8 mouse cellular contexts compared by ENCODE assay signal in genomic region chr3:40950601-40951201, GRCm38 (mm10). TPM values are rescaled to one million over a fixed set of nuclear protein-coding genes. Genes with fewer than 3 reads are reported as not detected.
A peak's percentile ranks its signal among the peaks of the same experiment; 100 is the strongest.
DNase-seq lines count a peak whose midpoint lies in the region; ATAC-seq and TF ChIP-seq lines count a peak whose summit lies in the region.

No protein-coding gene starts in this region.

- H3K4me1 ChIP-seq in ES-Bruce4 (ENCODE audit: control insufficient read depth, insufficient read depth, low read length), result peaks cover 5% of the 10 kb centered on the region
- H3K4me1 ChIP-seq in embryonic facial prominence, embryonic 15.5 days, result peaks cover 14% of the 10 kb centered on the region; the same call in 1 of the 2 replicates
- H3K4me1 ChIP-seq in heart, embryonic 13.5 days, result peaks cover 14% of the 10 kb centered on the region
- peaks cover 7% of the 10 kb centered on the region for H3K4me1 ChIP-seq in kidney, embryonic 15.5 days
- H3K4me1 ChIP-seq in lung, adult 2 months (ENCODE audit: control insufficient read depth, insufficient read depth, low read length), result no peaks in the 10 kb centered on the region; the same call in 1 of the 2 replicates
- H3K4me1 ChIP-seq in neural tube, embryonic 14.5 days (ENCODE audit: control insufficient read depth, insufficient read depth, low read length), result no peaks in the 10 kb centered on the region

- no peak for TF ChIP-seq EP300 in ES-Bruce4 (IDR thresholded peaks at IDR 0.05; ENCODE audit: insufficient read depth, low read depth, low read length)

- under 1% methylated on average over 43 of the region's 43 CpGs for WGBS in embryonic facial prominence, embryonic 15.5 days
- WGBS in heart, embryonic 13.5 days, result under 1% methylated on average over 43 of the region's 43 CpGs
- WGBS in kidney, embryonic 15.5 days, result under 1% methylated on average over 43 of the region's 43 CpGs
- WGBS in lung, adult 2 months, result under 1% methylated on average over 43 of the region's 43 CpGs
- WGBS in neural tube, embryonic 14.5 days, result under 1% methylated on average over 43 of the region's 43 CpGs

- peak overlapping the region; percentile 94 for H3K9ac ChIP-seq in ES-Bruce4 (ENCODE audit: low read depth, poor library complexity, severe bottlenecking)
- H3K9ac ChIP-seq in embryonic facial prominence, embryonic 15.5 days, result peak overlapping the region; percentile 37
- H3K9ac ChIP-seq in heart, embryonic 13.5 days, result peak overlapping the region; percentile 91
- H3K9ac ChIP-seq in kidney, embryonic 15.5 days, result peak overlapping the region; percentile 68
- peak overlapping the region; percentile 73 for H3K9ac ChIP-seq in neural tube, embryonic 14.5 days (replicated peaks; ENCODE audit: low read depth, low read length)

- no peaks in the 10 kb centered on the region for H3K36me3 ChIP-seq in ES-Bruce4 (ENCODE audit: control insufficient read depth, insufficient read depth, low read length, poor library complexity, severe bottlenecking)
- H3K36me3 ChIP-seq in embryonic facial prominence, embryonic 15.5 days, result no peaks in the 10 kb centered on the region
- H3K36me3 ChIP-seq in heart, embryonic 13.5 days, result no peaks in the 10 kb centered on the region
- H3K36me3 ChIP-seq in kidney, embryonic 15.5 days, result no peaks in the 10 kb centered on the region
- no peaks in the 10 kb centered on the region for H3K36me3 ChIP-seq in neural tube, embryonic 14.5 days (ENCODE audit: control insufficient read depth, insufficient read depth, low read length)

- DNase-seq in adrenal gland, postnatal 4 days (ENCODE audit: low spot score in 2 of 2), result peak; percentile 12 to 32
- DNase-seq in lung, adult 2 months, result peak; percentile 72
- DNase-seq in thymus, postnatal 25 days, result peak; percentile 49

- no peaks in the 10 kb centered on the region; the same call in 1 of the 2 replicates for H3K27me3 ChIP-seq in ES-Bruce4 (ENCODE audit: control insufficient read depth, insufficient read depth, low read length, poor library complexity, severe bottlenecking)
- H3K27me3 ChIP-seq in embryonic facial prominence, embryonic 15.5 days, result peaks cover 11% of the 10 kb centered on the region
- H3K27me3 ChIP-seq in heart, embryonic 13.5 days (replicated peaks), result peaks cover 10% of the 10 kb centered on the region; the same call in 1 of the 2 replicates
- H3K27me3 ChIP-seq in kidney, embryonic 15.5 days, result peaks cover 17% of the 10 kb centered on the region; the same call in 1 of the 2 replicates
- no peaks in the 10 kb centered on the region for H3K27me3 ChIP-seq in neural tube, embryonic 14.5 days (ENCODE audit: control insufficient read depth, insufficient read depth, low read length)

- TF ChIP-seq POLR2A in ES-Bruce4 (IDR thresholded peaks at IDR 0.05; ENCODE audit: insufficient read depth, low read length), result no peak
- TF ChIP-seq POLR2A in lung, adult 2 months (IDR thresholded peaks at IDR 0.05; ENCODE audit: borderline replicate concordance, extremely low read depth, low read depth, low read length), result peak; percentile 37; the same call in 1 of the 2 replicates

- peak overlapping the region; percentile 100 for H3K4me2 ChIP-seq in embryonic facial prominence, embryonic 15.5 days (replicated peaks)
- peak overlapping the region; percentile 88 for H3K4me2 ChIP-seq in heart, embryonic 13.5 days
- H3K4me2 ChIP-seq in kidney, embryonic 15.5 days, result peak overlapping the region; percentile 99
- peak overlapping the region; percentile 98 for H3K4me2 ChIP-seq in neural tube, embryonic 14.5 days (ENCODE audit: low read depth, low read length)

- TF ChIP-seq CTCF in ES-Bruce4 (IDR thresholded peaks at IDR 0.05; ENCODE audit: low read depth, low read length), result no peak
- no peak for TF ChIP-seq CTCF in lung, adult 2 months (IDR thresholded peaks at IDR 0.05; ENCODE audit: insufficient read depth, low read length)

- H3K9me3 ChIP-seq in ES-Bruce4 (replicated peaks; ENCODE audit: control insufficient read depth, insufficient read depth, low read length, poor library complexity, severe bottlenecking), result no peaks in the 10 kb centered on the region
- no peaks in the 10 kb centered on the region for H3K9me3 ChIP-seq in embryonic facial prominence, embryonic 15.5 days (replicated peaks)
- H3K9me3 ChIP-seq in heart, embryonic 13.5 days, result no peaks in the 10 kb centered on the region
- no peaks in the 10 kb centered on the region for H3K9me3 ChIP-seq in kidney, embryonic 15.5 days (replicated peaks)
- H3K9me3 ChIP-seq in neural tube, embryonic 14.5 days (ENCODE audit: control insufficient read depth, low read length), result no peaks in the 10 kb centered on the region

- H3K27ac ChIP-seq in ES-Bruce4 (ENCODE audit: insufficient read depth, low read length), result no peak overlapping the region
- no peak overlapping the region for H3K27ac ChIP-seq in embryonic facial prominence, embryonic 15.5 days (replicated peaks)
- H3K27ac ChIP-seq in heart, embryonic 13.5 days (replicated peaks), result peak overlapping the region; percentile 83
- peak overlapping the region; percentile 89 for H3K27ac ChIP-seq in kidney, embryonic 15.5 days
- H3K27ac ChIP-seq in neural tube, embryonic 14.5 days (ENCODE audit: low read depth, low read length), result peak overlapping the region; percentile 74; the same call in 1 of the 2 replicates

- ATAC-seq in embryonic facial prominence, embryonic 15.5 days (ENCODE audit: insufficient number of reproducible peaks, low FRiP score, low TSS enrichment, low read depth), result no peak
- ATAC-seq in heart, embryonic 13.5 days (ENCODE audit: extremely low read depth, insufficient number of reproducible peaks, low FRiP score, low TSS enrichment), result no peak
- ATAC-seq in kidney, embryonic 15.5 days (replicated peaks; ENCODE audit: low FRiP score), result peak; percentile 14
- ATAC-seq in neural tube, embryonic 14.5 days (ENCODE audit: low read depth), result no peak

- H3K4me3 ChIP-seq in ES-Bruce4 (ENCODE audit: low read depth, low read length), result peak overlapping the region; percentile 83
- H3K4me3 ChIP-seq in embryonic facial prominence, embryonic 15.5 days (replicated peaks), result peak overlapping the region; percentile 68
- H3K4me3 ChIP-seq in heart, embryonic 13.5 days, result peak overlapping the region; percentile 74
- H3K4me3 ChIP-seq in kidney, embryonic 15.5 days (replicated peaks), result peak overlapping the region; percentile 83
- peak overlapping the region; percentile 81 for H3K4me3 ChIP-seq in lung, adult 2 months (replicated peaks; ENCODE audit: extremely low read depth, low read depth, low read length)
- peak overlapping the region; percentile 73 for H3K4me3 ChIP-seq in neural tube, embryonic 14.5 days (ENCODE audit: low read depth, low read length)

RNA-seq across cellular contexts. Expression of gene Larp1b, which starts 1.1 kb away (rescaled TPM):
- 24.5 and 25.6 TPM in 2 replicates for polyA plus RNA-seq in ES-Bruce4 (2011; ENCODE audit: insufficient read depth, insufficient read length, low read depth, missing spikeins)
- total RNA-seq in adrenal gland, postnatal 4 days (2021), result 10 to 100 TPM; 21.0 to 23.1 TPM
- polyA plus RNA-seq in embryonic facial prominence, embryonic 15.5 days (2015; fragmentation: Nextera tagmentation; extraction: Ambion mirVana), result 2.2 and 2.7 TPM in 2 replicates
- polyA plus RNA-seq in heart, embryonic 13.5 days (2015; fragmentation: Nextera tagmentation; extraction: Ambion mirVana), result 10.0 and 11.3 TPM in 2 replicates
- 8.3 and 10.1 TPM in 2 replicates for polyA plus RNA-seq in kidney, embryonic 15.5 days (2015; fragmentation: Nextera tagmentation; extraction: Ambion mirVana)
- 3.7 and 4.4 TPM in 2 replicates for polyA plus RNA-seq in lung, adult 2 months (2012; rRNA removed)
- 6.2 and 7.4 TPM in 2 replicates for polyA plus RNA-seq in neural tube, embryonic 14.5 days (2014; fragmentation: Nextera tagmentation; extraction: Ambion mirVana)

RNA-seq across cellular contexts. Expression of gene 1700034I23Rik, which starts 48.4 kb away (rescaled TPM):
- polyA plus RNA-seq in ES-Bruce4 (2011; ENCODE audit: insufficient read depth, insufficient read length, low read depth, missing spikeins), result not detected in 2 replicates
- total RNA-seq in adrenal gland, postnatal 4 days (2021), result not detected
- 0.18 and 0.21 TPM in 2 replicates for polyA plus RNA-seq in embryonic facial prominence, embryonic 15.5 days (2015; fragmentation: Nextera tagmentation; extraction: Ambion mirVana)
- polyA plus RNA-seq in heart, embryonic 13.5 days (2015; fragmentation: Nextera tagmentation; extraction: Ambion mirVana), result 0.15 and 0.25 TPM in 2 replicates
- 0.10 and 0.35 TPM in 2 replicates for polyA plus RNA-seq in kidney, embryonic 15.5 days (2015; fragmentation: Nextera tagmentation; extraction: Ambion mirVana)
- not detected in 2 replicates for polyA plus RNA-seq in lung, adult 2 months (2012; rRNA removed)
- 0.48 and 0.58 TPM in 2 replicates for polyA plus RNA-seq in neural tube, embryonic 14.5 days (2014; fragmentation: Nextera tagmentation; extraction: Ambion mirVana)

Comparison
In these comparisons a context has a peak if more than half of its experiments do, and no peak if none do; other contexts are left out.
1. H3K27ac ChIP-seq: peak in heart, embryonic 13.5 days (single experiment), kidney, embryonic 15.5 days (single experiment) and neural tube, embryonic 14.5 days (single experiment); none in ES-Bruce4 (single experiment) and embryonic facial prominence, embryonic 15.5 days (single experiment).
2. H3K9ac ChIP-seq: peak in every context shown above with its lines; median percentile 94 in ES-Bruce4; 91 in heart, embryonic 13.5 days; 73 in neural tube, embryonic 14.5 days; 68 in kidney, embryonic 15.5 days; 37 in embryonic facial prominence, embryonic 15.5 days.
3. DNase-seq: peak in every context shown above with its lines; median percentile 72 in lung, adult 2 months; 49 in thymus, postnatal 25 days; 22 in adrenal gland, postnatal 4 days.
4. Peak in every context shown above with its lines, with median percentiles within 50 percentile points of each other: H3K4me3 ChIP-seq and H3K4me2 ChIP-seq.